Mouse (Mus musculus) embryonic facial prominence, embryonic 11.5 days (tissue): ENCODE measurements around the gene Cenpu. TPM values are rescaled to one million over a fixed set of nuclear protein-coding genes. Genes with fewer than 3 reads are reported as not detected.

Experiments
- polyA plus RNA-seq: library from polyadenylated mRNA; unstranded; fragments of >200 nt; fragmentation: Nextera tagmentation; extraction: Ambion mirVana; gene quantifications from 2 replicates; pipeline ENCODE4 v1.2.1, GENCODE M21; 2014

Cenpu gene
- polyA plus RNA-seq, 1 experiment from 2014 or later, result 36.0 TPM

Other genes with a start within 250 kb of the Cenpu start
- 11.7 and 13.8 TPM in 2 replicates for gene Acsl1, start 81.0 kb upstream of the Cenpu start, polyA plus RNA-seq
- gene Primpol, start 65.2 kb downstream of the Cenpu start, polyA plus RNA-seq, result 9.6 and 11.2 TPM in 2 replicates
- 164 and 170 TPM in 2 replicates for gene Casp3, start 65.3 kb downstream of the Cenpu start, polyA plus RNA-seq
- 12.3 and 13.7 TPM in 2 replicates for gene Irf2, start 187.7 kb downstream of the Cenpu start, polyA plus RNA-seq